Mouse (Mus musculus): Measurements from ENCODE around the gene Pttg1.

Gene Pttg1

GRCm38 (mm10) chr11:43425824-43426413, at the start of gene Pttg1:
Pttg1 (minus strand) TSS chr11:43426251.
- DNase-seq (ENCODE audit: low read depth, low spot score), result peak; percentile 94

DNA sequence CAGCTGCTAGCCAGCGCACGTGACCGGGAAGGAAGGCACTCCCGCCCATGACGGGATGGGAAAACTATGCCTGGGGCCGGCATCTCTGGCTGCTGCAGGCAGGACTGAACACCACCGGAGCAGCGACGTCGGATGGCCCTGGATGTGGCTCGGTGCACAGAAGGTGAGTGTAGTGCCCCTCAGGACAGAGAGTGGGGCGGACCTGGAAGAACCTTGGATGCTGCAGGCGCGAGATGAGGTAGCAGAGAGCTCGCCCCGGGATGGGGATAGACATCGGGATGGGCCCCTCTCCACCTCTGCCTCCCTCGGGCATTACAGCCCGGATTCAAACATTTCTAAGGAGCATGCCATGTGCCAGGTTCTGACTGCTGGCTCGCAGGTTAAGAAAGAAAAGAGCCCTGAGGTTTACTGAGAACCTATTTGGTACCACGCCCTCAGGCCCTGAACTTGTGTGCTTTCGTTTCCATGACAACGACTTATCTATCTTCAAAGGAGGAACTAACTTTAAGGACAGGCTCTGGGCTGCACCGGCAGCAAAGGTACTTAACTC, 48.2 kb upstream of the Pttg1 start, which contains the start of gene C1qtnf2:
Gene C1qtnf2, plus strand, starts transcription at position 52 of the 550 bp plus-strand sequence.
- no peak for DNase-seq (ENCODE audit: low read depth, low spot score)

GRCm38 (mm10) chr11:43473635-43474224, 47.7 kb upstream of the Pttg1 start:
- peak; percentile 16 for DNase-seq (ENCODE audit: low read depth, low spot score)

GRCm38 (mm10) chr11:43473115-43473514, 47.1 kb upstream of the Pttg1 start:
- no peak for DNase-seq (ENCODE audit: low read depth, low spot score)

GRCm38 (mm10) chr11:43470881-43471820, 45.1 kb upstream of the Pttg1 start:
- DNase-seq (ENCODE audit: low read depth, low spot score), result no peak

- no peak for DNase-seq (ENCODE audit: low read depth, low spot score)
Observed at GRCm38 (mm10) chr11:43470118-43470517, 44.1 kb upstream of the Pttg1 start.

DNA sequence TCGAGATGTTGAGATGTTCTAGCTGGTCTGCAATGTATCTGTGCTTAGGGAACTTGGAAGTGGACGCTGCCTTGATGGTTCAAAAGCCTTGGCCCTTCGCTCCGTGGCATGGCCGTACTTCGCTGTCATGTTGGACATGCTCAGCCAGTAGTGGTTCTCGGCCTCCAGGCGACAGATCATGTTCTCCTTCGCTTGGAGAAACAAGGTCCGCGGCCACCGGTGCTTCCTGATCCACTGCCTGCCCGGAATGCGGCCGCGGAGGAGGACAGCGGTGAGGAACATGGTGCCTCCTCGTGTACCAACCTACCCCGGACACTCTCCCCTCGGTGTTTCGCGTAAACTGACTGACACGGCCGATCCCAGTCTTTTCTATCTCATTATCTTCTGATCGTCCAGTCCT, 37.2 kb upstream of the Pttg1 start:
- DNase-seq (ENCODE audit: low read depth, low spot score), result no peak

- no peak for DNase-seq (ENCODE audit: low read depth, low spot score)
Observed at GRCm38 (mm10) chr11:43452266-43452665, 26.2 kb upstream of the Pttg1 start.

- DNase-seq (ENCODE audit: low read depth, low spot score), result no peak
Observed at GRCm38 (mm10) chr11:43451322-43451721, 25.3 kb upstream of the Pttg1 start.

DNA sequence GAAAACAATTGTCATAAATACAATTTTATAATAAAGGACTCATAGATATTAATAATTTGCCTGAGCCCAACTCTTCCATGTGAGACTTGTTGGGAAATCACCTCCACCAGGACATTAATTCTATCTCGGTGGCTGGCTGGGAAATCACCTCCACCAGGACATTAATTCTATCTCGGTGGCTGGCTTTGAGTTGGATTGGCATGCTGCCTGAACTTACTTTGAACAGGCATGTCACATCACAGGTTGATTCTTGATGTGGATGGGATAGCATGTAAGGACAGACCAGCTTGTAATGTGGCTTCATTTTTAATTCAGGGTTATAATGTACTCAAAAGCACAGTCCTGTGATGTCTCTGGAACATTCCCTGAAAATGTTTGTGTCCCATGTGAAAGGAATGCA, 23.9 kb upstream of the Pttg1 start:
- DNase-seq (ENCODE audit: low read depth, low spot score), result no peak

DNA sequence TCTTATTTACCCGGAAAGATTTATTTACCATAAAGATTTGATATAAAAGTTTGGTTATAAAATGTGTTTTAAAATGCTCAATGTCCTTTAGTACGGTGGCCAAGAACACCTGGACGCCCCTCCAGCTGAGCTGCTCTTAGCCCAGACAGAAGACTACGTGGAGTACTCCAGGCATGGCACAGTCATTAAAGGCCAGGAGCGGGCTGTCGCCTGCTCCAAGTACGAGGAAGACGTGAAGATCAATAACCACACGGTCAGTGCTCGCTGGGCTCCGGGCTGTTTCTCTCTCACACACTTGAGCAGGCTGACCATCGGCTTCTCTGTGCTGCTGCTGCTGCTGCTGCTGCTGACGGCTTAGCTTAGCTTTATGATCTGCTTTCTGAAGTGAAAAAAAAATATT, 17.1 kb upstream of the Pttg1 start:
- DNase-seq (ENCODE audit: low read depth, low spot score), result no peak

GRCm38 (mm10) chr11:43441121-43441520, 15.1 kb upstream of the Pttg1 start:
- peak; percentile 58 for DNase-seq (ENCODE audit: low read depth, low spot score)

- DNase-seq (ENCODE audit: low read depth, low spot score), result no peak
Observed at GRCm38 (mm10) chr11:43434024-43434407, 8.0 kb upstream of the Pttg1 start.

DNA sequence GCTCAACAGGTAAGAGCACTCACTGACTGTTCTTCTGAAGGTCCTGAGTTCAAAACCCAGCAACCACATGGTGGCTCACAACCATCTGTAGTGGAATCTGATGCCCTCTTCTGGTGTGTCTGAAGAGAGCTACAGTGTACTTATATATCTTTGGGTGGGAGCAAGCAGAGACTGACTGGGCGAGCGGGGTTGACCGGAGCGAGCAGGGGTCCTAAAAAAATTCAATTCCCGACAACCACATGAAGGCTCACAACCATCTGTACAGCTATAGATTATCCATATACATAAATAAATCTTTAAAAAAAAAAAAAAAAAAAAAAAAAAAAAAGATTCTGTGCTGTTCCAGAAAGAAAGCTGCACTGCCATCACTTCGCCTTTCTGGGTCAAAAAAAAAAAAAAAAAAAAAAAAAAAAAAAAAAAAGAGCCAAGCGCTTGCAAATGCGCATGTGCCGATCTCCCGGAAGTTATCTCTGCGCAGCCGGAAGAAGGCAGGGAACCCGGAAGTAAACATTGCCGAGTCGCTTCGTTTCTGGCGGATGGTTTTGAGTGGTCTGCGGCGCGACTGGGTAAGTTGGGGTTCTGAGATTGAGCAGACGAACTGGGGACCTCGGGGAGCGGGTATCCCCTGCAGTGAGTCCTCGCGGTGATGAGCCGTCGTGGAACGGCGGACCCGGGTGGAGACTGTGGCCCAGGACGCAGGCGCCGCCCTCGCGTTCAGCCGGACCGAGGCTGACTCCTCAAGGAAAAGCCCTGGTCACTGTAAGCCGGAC, 7.4 kb upstream of the Pttg1 start, which contains the start of gene Slu7:
Gene Slu7, plus strand, starts transcription at position 491 of the 770 bp plus-strand sequence.
- DNase-seq (ENCODE audit: low read depth, low spot score), result peak; percentile 93

DNA sequence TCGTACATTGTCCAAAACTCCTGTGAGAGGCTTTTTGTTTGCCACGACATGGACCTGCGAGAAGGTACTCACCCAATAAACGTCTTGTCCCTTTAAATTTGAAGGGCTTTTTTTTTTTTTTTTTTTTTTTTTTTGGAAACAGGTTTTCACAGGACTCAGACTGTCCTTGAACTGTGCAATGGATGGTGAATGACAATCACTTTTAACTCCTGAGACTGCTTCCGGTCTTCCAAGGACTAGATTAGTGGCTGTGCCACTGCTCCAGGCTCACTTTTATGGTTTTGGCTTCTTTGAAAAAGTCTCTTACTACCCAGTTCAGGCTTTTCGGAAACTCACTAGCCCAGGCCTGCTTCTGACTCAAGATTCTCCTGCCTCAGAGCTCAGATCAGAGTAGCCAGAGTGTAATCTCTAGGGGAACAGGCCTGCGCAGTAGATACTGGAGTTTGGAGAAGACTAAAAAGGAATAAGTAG, 398 bp upstream of the Pttg1 start:
- peak; percentile 33 for DNase-seq (ENCODE audit: low read depth, low spot score)

DNA sequence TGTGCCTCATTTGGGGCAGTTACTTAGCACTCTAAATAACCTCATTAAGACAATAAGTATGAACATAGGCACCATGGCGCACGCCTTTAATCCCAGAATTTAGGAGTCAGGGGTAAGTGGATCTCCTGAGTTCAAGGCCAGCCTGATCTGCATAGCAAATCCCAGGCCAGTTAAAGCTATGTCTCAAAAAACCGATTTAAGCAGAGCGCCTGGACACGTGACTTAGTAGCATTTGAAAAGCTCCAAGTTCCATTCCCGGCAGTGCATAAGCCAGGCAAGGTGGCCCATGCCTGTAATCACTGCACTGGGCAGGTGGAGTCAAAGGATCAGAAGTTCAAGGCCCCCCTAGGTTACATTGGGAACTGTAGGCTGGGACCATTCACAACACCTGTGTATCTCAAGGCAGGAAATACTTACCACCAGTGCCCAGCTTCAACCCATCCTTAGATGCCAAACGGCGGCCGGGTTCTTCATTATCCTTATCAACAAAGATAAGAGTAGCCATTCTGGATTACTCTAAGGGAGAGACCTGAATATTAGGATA, 813 bp downstream of the Pttg1 start:
- DNase-seq (ENCODE audit: low read depth, low spot score), result no peak

DNA sequence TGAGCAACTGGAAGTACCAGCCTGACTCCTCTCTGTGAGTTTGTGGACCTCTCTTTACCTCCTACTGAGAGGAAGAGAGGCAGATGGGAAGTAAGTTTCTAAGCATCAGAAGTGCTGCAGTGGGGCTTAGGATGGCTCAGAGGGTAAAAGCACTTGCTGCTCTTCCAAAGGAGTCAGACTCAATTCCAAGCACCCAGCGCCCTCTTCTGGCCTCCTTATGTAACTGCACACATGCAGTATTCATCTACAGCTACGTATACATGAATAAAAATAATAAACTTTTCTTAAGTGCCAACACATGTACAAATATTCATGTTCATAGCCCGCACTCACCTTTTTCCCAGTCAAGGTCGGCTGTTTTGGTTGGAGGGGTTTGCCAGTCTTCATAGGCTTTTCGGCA, 1.7 kb downstream of the Pttg1 start:
- DNase-seq (ENCODE audit: low read depth, low spot score), result no peak

- peak; percentile 42 for DNase-seq (ENCODE audit: low read depth, low spot score)
Observed at GRCm38 (mm10) chr11:43417201-43417600, 8.8 kb downstream of the Pttg1 start.

DNA sequence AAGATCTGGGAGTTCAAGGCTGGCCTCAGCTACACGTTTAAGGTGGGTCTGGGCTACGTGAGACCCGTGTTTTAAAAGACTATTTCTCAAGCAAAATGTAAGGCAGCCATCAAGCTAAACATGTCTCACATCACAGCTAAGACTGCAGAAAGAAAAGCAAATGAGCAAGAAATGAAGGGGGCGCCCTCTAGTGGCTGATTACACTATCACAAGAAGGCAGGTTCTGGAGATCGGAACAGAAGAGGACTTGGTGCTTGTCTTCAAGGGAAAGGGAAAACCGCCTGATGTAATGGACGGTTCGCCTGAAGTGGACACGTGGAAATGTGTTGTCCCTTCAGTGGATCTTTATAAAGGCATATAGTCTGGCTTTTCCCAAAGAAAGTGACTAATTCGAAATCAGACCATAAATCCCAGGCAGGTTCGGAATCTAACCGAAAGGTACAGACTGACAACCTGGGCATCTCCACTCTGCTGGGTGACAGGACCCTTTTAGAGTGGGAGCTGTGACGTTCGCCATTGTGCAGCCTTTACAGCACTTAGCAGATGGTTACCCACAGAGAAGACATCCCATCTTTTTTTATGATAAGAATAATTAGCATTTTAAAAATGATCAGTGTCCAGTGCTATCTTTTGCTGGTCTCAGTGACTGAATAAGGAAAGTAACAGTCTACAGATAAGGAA, 13.1 kb downstream of the Pttg1 start:
- peak; percentile 92 for DNase-seq (ENCODE audit: low read depth, low spot score)

DNA sequence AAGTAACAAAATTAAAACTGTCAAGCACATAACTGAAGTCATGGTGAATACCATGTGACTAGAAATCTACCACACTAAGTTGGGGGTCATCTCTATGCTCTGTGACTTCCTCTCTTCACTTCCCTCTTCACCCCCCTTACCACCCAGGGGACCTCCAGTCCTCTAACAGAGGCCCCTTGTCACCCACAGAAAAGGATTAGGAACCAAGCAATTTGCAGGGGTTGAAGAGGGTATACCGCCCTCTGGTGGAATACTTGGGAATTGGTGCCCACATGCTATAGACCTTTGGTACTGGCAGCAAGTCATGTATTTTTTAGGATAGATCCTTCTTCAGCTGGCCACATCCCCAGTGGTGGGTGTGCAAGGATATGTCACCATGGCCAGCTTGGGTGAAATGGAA, 14.6 kb downstream of the Pttg1 start:
- DNase-seq (ENCODE audit: low read depth, low spot score), result peak; percentile 80
